Mouse (Mus musculus) ES-E14 (cell line): ENCODE data around the gene Sash1. TPM values are rescaled to one million over a fixed set of nuclear protein-coding genes. Genes with fewer than 3 reads are reported as not detected.

Experiments used
- DNase-seq: peaks from one replicate; pipeline ENCODE4 v3.0.0-alpha.2; 2013; ENCODE audit warnings: low read depth, low spot score
- H3K27ac ChIP-seq: 2 replicates; pipeline ENCODE4 v1.5.1; 2012; ENCODE audit warnings: low read depth, mild to moderate bottlenecking, low read length, moderate library complexity, mixed read lengths; ENCODE audit not compliant: poor library complexity, insufficient read depth, severe bottlenecking
- H3K36me3 ChIP-seq: 2 replicates; pipeline ENCODE4 v1.6.1; 2012; ENCODE audit warnings: mild to moderate bottlenecking, low read length, moderate library complexity, mixed read lengths; ENCODE audit not compliant: control insufficient read depth, poor library complexity, insufficient read depth, severe bottlenecking
- H3K4me1 ChIP-seq, 2 experiments: fragments of 150-350 bp in 1 of 2; sonication (generic) in 1 of 2; 2 replicates each; pipeline ENCODE4 v1.6.1; 2012; ENCODE audit warnings: low read length in 2 of 2, mild to moderate bottlenecking in 1 of 2, mixed read lengths in 1 of 2; ENCODE audit not compliant: control insufficient read depth in 2 of 2, insufficient read depth in 2 of 2, poor library complexity in 1 of 2
- H3K4me3 ChIP-seq, 2 experiments: fragments of 150-350 bp in 1 of 2; sonication (generic) in 1 of 2; 2 replicates each; pipeline ENCODE4 v1.5.1; 2012; ENCODE audit warnings: low read length in 2 of 2, low read depth in 1 of 2, mild to moderate bottlenecking in 1 of 2, mixed read lengths in 1 of 2; ENCODE audit not compliant: insufficient read depth in 1 of 2, poor library complexity in 1 of 2, severe bottlenecking in 1 of 2
- H3K9ac ChIP-seq: 2 replicates; pipeline ENCODE4 v1.6.1; 2012; ENCODE audit warnings: low read depth, mild to moderate bottlenecking, low read length, mixed read lengths; ENCODE audit not compliant: poor library complexity, insufficient read depth, severe bottlenecking
- H3K9me3 ChIP-seq: fragments of 150-350 bp; sonication (generic); 2 replicates; pipeline ENCODE4 v1.6.1; 2012; ENCODE audit warnings: low read depth, mild to moderate bottlenecking, low read length; ENCODE audit not compliant: control insufficient read depth, insufficient read depth
- CHD2 ChIP-seq: IDR thresholded peaks from 2 replicates; pipeline ENCODE4 v1.6.1; 2014; ENCODE audit warnings: mild to moderate bottlenecking, low read depth, low read length, inconsistent platforms
- HCFC1 ChIP-seq: IDR thresholded peaks from 2 replicates; pipeline ENCODE4 v1.6.1; 2012; ENCODE audit warnings: low read length, inconsistent platforms, borderline replicate concordance; ENCODE audit not compliant: insufficient read depth
- MAFK ChIP-seq: IDR thresholded peaks from 2 replicates; pipeline ENCODE4 v1.6.1; 2014; ENCODE audit warnings: mild to moderate bottlenecking, low read depth, low read length, inconsistent platforms; ENCODE audit not compliant: insufficient read depth
- ZC3H11A ChIP-seq: IDR thresholded peaks from 2 replicates; pipeline ENCODE4 v1.6.1; 2012; ENCODE audit warnings: low read depth, mild to moderate bottlenecking, inconsistent platforms, low read length, borderline replicate concordance
- ZNF384 ChIP-seq: IDR thresholded peaks from 2 replicates; pipeline ENCODE4 v1.6.1; 2012; ENCODE audit warnings: low read depth, low read length, inconsistent platforms
- in situ Hi-C, 2 experiments: fragments of 600-800 bp; cut with MboI; formaldehyde crosslinking; loops; one replicate each; pipeline ENCODE4 v1.15.1; 2025; ENCODE audit warnings: low sequenced_read_pairs in 2 of 2, inconsistent platforms in 1 of 2; ENCODE audit not compliant: unreplicated experiment in 2 of 2
- total RNA-seq: library from RNA; depleted of rRNA; stranded (reverse); fragments of 300-350 nt; gene quantifications from 2 replicates; pipeline ENCODE4 v1.2.3, GENCODE M21; 2012

The Sash1 gene
- total RNA-seq, 1 experiment, result 16.8 TPM

DNA sequence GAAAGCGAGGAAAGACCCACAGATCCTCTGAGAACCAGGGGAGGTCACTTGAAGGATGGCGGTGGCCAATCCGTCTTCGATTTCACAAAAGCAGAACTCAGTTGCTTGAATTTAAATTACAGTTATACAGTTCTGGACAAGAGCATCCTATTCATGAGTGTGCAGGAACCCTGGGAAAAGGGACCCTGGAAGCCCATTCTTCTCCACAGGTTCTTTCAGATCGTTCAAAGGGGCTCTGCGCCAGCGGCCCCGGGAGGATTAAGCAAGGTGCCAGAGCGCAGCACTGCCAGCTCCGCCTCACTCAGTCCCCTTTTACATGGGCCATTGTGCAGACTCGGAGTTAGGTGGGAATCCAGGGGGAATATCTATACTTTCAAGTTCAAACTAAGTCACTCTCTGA lies 136.3 kb downstream of the Sash1 start:
- no peaks in the 10 kb centered on the region for H3K9me3 ChIP-seq
- in situ Hi-C loops, result no loop called here
- peaks cover 29% of the 10 kb centered on the region for H3K36me3 ChIP-seq
- DNase-seq, result no peak
- TF ChIP-seq HCFC1 (no peak), MAFK (no peak), ZNF384 (no peak), ZC3H11A (no peak), CHD2 (no peak)
- H3K27ac ChIP-seq, result no peak overlapping the region
- H3K4me1 ChIP-seq, result no peaks in the 10 kb centered on the region
- no peak overlapping the region for H3K4me3 ChIP-seq
- H3K9ac ChIP-seq, result no peak overlapping the region

DNA sequence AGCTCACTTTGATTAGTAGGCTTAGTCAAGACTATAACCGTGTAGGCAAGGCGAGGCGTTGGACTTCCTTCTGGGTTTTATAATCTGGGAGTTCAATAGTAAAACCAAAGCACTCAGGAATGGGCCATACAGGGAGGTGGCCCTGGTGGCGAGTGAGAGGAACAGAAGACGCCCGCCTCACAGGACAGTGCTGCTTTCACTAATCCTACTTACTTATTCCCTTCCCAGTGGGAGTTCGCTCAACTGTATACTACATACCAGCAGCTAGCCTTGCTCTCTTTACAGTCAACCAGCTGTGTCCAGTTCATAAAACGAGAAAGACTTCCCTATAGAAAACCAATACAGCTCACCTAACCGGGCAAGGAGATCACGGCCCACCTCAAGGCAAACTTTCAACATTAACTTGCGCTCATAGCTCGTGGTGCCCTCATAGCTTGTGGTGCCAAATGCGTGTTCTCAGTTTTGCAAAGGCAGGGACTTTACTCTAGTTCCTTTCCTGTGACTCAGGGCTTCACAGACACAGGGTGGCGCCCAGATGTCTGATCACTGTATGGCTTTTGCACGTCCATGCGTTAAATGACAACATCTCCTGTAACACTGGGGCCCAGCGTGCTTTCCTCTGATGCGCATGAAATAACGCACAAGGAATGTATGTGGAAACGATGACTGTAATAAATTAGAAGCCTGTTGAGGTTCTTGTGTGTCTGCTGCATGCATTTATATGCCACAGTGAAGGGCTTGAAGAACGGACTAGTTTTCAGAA lies 138.2 kb downstream of the Sash1 start:
- H3K36me3 ChIP-seq, result peaks cover 27% of the 10 kb centered on the region
- no peak for TF ChIP-seq MAFK
- no peak for TF ChIP-seq ZNF384
- no peak for TF ChIP-seq HCFC1
- TF ChIP-seq CHD2, result no peak
- no peak for TF ChIP-seq ZC3H11A

DNA sequence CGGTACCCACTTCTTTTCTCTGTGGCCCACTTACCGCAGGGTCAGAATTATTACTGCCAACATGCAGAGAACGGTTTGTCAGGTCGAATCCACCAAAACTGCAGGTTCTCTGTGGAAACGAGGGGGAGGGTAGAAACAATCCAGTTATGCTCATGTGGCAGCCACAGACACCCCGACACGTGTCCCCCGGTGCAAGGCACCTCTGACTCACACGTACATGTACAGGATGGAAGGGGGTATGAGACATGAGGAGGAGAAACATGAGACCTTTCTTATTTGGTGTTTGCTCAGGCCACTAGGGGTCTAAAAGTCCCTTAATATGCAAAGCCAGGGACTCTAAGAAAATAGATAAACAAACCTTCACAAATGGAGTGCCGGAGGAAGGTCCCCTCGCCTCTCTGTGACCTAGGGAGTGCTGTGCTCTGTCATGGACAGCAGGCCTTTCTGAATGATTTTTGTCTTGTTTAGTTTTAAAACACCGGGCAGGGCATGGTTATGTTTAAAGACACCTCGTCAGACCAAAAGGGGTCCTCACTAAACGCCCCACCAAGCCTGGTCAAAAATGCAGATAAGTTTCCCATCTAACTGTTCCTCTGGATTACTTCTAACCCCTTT lies 139.7 kb downstream of the Sash1 start:
- Histone ChIP-seq H3K4me3 (no peak overlapping the region), H3K9ac (no peak overlapping the region), H3K9me3 (no peaks in the 10 kb centered on the region), H3K27ac (no peak overlapping the region), H3K36me3 (peaks cover 36% of the 10 kb centered on the region), H3K4me1 (no peaks in the 10 kb centered on the region)
- in situ Hi-C loops, result no loop called here
- TF ChIP-seq ZC3H11A (no peak), CHD2 (no peak)
- DNase-seq, result no peak

More for the DNA sequence above, 138.2 kb downstream of the Sash1 start:
- no peak for DNase-seq
- H3K4me1 ChIP-seq, result no peaks in the 10 kb centered on the region
- in situ Hi-C loops, result no loop called here
- H3K9me3 ChIP-seq, result no peaks in the 10 kb centered on the region
- H3K27ac ChIP-seq, result no peak overlapping the region
- no peak overlapping the region for H3K9ac ChIP-seq
- H3K4me3 ChIP-seq, result no peak overlapping the region

DNA sequence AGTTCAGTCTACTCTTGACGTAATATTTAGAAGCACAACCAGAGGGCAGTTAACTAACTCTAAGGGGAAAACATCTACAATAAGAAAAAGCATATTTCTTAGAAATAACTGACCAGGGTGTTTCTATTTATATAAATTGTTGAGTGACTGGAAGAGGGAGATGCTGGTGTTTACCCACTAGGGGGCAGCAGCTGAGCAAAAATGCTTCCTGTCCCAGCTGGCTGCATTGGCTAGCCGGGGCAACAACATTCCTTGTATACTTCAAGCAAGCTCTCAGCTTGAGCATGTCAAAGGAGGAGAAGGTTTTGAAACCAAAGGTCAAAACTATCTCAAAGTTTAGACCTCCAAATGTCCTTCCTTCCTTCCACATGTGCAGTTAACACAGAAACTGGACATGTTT lies 143.0 kb downstream of the Sash1 start:
- Histone ChIP-seq H3K9me3 (no peaks in the 10 kb centered on the region), H3K36me3 (peaks cover 50% of the 10 kb centered on the region), H3K4me1 (no peaks in the 10 kb centered on the region), H3K27ac (no peak overlapping the region), H3K4me3 (no peak overlapping the region), H3K9ac (no peak overlapping the region)
- DNase-seq, result peak; percentile 56
- peak; percentile 70 for TF ChIP-seq ZC3H11A
- TF ChIP-seq CHD2, result no peak
- no peak for TF ChIP-seq ZNF384
- in situ Hi-C loops, result no loop called here

DNA sequence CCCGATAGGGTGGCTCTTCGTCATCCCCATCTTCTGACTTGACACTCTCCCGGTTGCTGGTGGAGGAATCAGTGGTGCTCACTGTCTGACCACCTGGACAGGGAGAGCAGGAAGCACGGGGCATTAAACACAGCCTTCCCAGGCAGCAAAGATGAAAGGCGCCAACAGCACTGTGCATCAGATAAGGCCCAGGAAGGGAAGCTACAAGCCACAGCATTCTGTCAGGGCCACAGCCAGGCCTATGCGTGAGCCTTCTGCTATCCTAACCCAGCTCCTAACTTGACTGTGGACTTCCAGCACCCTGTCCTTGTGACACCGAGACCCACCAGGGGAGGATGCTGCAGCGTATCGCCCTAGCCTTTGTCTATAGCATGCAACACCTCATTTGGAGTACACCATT lies 144.4 kb downstream of the Sash1 start:
- no peak for DNase-seq
- no peak overlapping the region for H3K4me3 ChIP-seq
- no peak overlapping the region for H3K27ac ChIP-seq
- no peaks in the 10 kb centered on the region for H3K4me1 ChIP-seq
- no peaks in the 10 kb centered on the region for H3K9me3 ChIP-seq
- H3K9ac ChIP-seq, result no peak overlapping the region
- TF ChIP-seq MAFK (no peak), ZC3H11A (no peak), CHD2 (no peak), ZNF384 (no peak), HCFC1 (no peak)
- in situ Hi-C loops, result no loop called here
- H3K36me3 ChIP-seq, result peaks cover 48% of the 10 kb centered on the region
